ENCODE assay signal across 7 mouse cellular contexts in genomic region chr11:97628568-97629518, GRCm38 (mm10). TPM values are rescaled to one million over a fixed set of nuclear protein-coding genes. Genes with fewer than 3 reads are reported as not detected.
DNase-seq lines count a peak whose midpoint lies in the region; ATAC-seq and TF ChIP-seq lines count a peak whose summit lies in the region.

No protein-coding gene starts in this region.

- TF ChIP-seq EP300 in heart, postnatal 0 days (IDR thresholded peaks at IDR 0.05; ENCODE audit: low read depth) = no peak

- 3% methylated on average over 85 of the region's 106 CpGs for WGBS in spleen, adult 2 months
- WGBS in heart, postnatal 0 days = under 1% methylated on average over 74 of the region's 106 CpGs
- WGBS in neural tube, embryonic 13.5 days = under 1% methylated on average over 102 of the region's 106 CpGs

- DNase-seq in spleen, adult 2 months (ENCODE audit: low read depth in 1 of 2, low spot score in 2 of 2) = no peak
- no peak for DNase-seq in spleen, postnatal 14 days (ENCODE audit: low spot score in 2 of 2)
- DNase-seq in embryo, embryonic 10.5 days (ENCODE audit: low spot score) = peak; percentile 49
- DNase-seq in heart, postnatal 0 days (ENCODE audit: low spot score) = no peak
- DNase-seq in liver = peak; percentile 17

- peak; percentile 34 for ATAC-seq in heart, postnatal 0 days (ENCODE audit: insufficient read depth, low read depth)
- peak; percentile 44 for ATAC-seq in neural tube, embryonic 13.5 days (ENCODE audit: low read depth)
- ATAC-seq in erythroid progenitor cell, adult 5-6 weeks (replicated peaks; ENCODE audit: low FRiP score, poor library complexity, severe bottlenecking) = no peak

- TF ChIP-seq POLR2A in spleen, adult 2 months (IDR thresholded peaks at IDR 0.05; ENCODE audit: low read depth, low read length) = no peak

- peaks cover 22% of the 10 kb centered on the region for H3K27me3 ChIP-seq in spleen, adult 2 months (ENCODE audit: control insufficient read depth, insufficient read depth, low read length)
- H3K27me3 ChIP-seq in heart, postnatal 0 days (ENCODE audit: control insufficient read depth, insufficient read depth, low read length) = peaks cover 78% of the 10 kb centered on the region
- peaks cover 77% of the 10 kb centered on the region for H3K27me3 ChIP-seq in neural tube, embryonic 13.5 days

- H3K4me1 ChIP-seq in spleen, adult 2 months (ENCODE audit: control insufficient read depth, insufficient read depth, insufficient read length) = peaks cover 15% of the 10 kb centered on the region
- H3K4me1 ChIP-seq in heart, postnatal 0 days (ENCODE audit: control insufficient read depth, insufficient read depth) = no peaks in the 10 kb centered on the region
- peaks cover 27% of the 10 kb centered on the region for H3K4me1 ChIP-seq in neural tube, embryonic 13.5 days (replicated peaks)

- TF ChIP-seq CTCF in spleen, adult 2 months (IDR thresholded peaks at IDR 0.05; ENCODE audit: extremely low read depth, insufficient read depth, insufficient read length, insufficient replicate concordance) = no peak
- TF ChIP-seq CTCF in heart, postnatal 0 days (IDR thresholded peaks at IDR 0.05; ENCODE audit: low read depth) = no peak

- H3K4me3 ChIP-seq in spleen, adult 2 months (ENCODE audit: extremely low read depth, insufficient read depth, insufficient read length) = peak overlapping the region; percentile 55
- H3K4me3 ChIP-seq in heart, postnatal 0 days (ENCODE audit: low read depth, low read length) = peak overlapping the region; percentile 63
- peak overlapping the region; percentile 66 for H3K4me3 ChIP-seq in neural tube, embryonic 13.5 days

- peak overlapping the region; percentile 44 for H3K9ac ChIP-seq in heart, postnatal 0 days (replicated peaks; ENCODE audit: low read depth, low read length)
- peak overlapping the region; percentile 84 for H3K9ac ChIP-seq in neural tube, embryonic 13.5 days

- H3K4me2 ChIP-seq in heart, postnatal 0 days (ENCODE audit: low read depth, low read length) = peak overlapping the region; percentile 91
- H3K4me2 ChIP-seq in neural tube, embryonic 13.5 days = peak overlapping the region; percentile 79

- H3K36me3 ChIP-seq in spleen, adult 2 months (ENCODE audit: control insufficient read depth, insufficient read depth, low read length) = no peaks in the 10 kb centered on the region
- no peaks in the 10 kb centered on the region for H3K36me3 ChIP-seq in heart, postnatal 0 days (replicated peaks; ENCODE audit: control insufficient read depth, insufficient read depth, low read length)
- no peaks in the 10 kb centered on the region for H3K36me3 ChIP-seq in neural tube, embryonic 13.5 days

- no peaks in the 10 kb centered on the region for H3K9me3 ChIP-seq in heart, postnatal 0 days (replicated peaks; ENCODE audit: control insufficient read depth, low read length)
- H3K9me3 ChIP-seq in neural tube, embryonic 13.5 days = no peaks in the 10 kb centered on the region

- no peak overlapping the region for H3K27ac ChIP-seq in spleen, adult 2 months (ENCODE audit: insufficient read depth, low read length)
- H3K27ac ChIP-seq in heart, postnatal 0 days (ENCODE audit: low read depth) = no peak overlapping the region
- H3K27ac ChIP-seq in neural tube, embryonic 13.5 days (replicated peaks) = no peak overlapping the region

RNA-seq across cellular contexts. Expression of gene Epop, which starts 0.7 kb away (rescaled TPM):
- polyA plus RNA-seq in spleen, adult 2 months (2012; rRNA removed) = 3.9 and 7.8 TPM in 2 replicates
- total RNA-seq in heart, postnatal 0 days (2014; rRNA removed; ENCODE audit: low replicate concordance) = 3.6 and 6.0 TPM in 2 replicates
- 0.15 and 0.32 TPM in 2 replicates for polyA plus RNA-seq in heart, postnatal 0 days (2015; fragmentation: Nextera tagmentation; extraction: Ambion mirVana)
- polyA plus RNA-seq in neural tube, embryonic 13.5 days (2015; fragmentation: Nextera tagmentation; extraction: Ambion mirVana) = 3.6 and 4.1 TPM in 2 replicates
- 1.4 TPM in 1 of 2 replicates, not detected in the other for total RNA-seq in erythroid progenitor cell, adult 5-6 weeks (2015; ENCODE audit: low replicate concordance)
- total RNA-seq in erythroid progenitor cell, adult 5-6 weeks (2017; ENCODE audit: low replicate concordance) = not detected in 2 replicates

RNA-seq across cellular contexts. Expression of gene Mllt6, which starts 34.4 kb away (rescaled TPM):
- polyA plus RNA-seq in spleen, adult 2 months (2012; rRNA removed) = 65.8 and 93.7 TPM in 2 replicates
- 45.2 and 46.1 TPM in 2 replicates for total RNA-seq in heart, postnatal 0 days (2014; rRNA removed; ENCODE audit: low replicate concordance)
- 1.6 and 1.7 TPM in 2 replicates for polyA plus RNA-seq in heart, postnatal 0 days (2015; fragmentation: Nextera tagmentation; extraction: Ambion mirVana)
- polyA plus RNA-seq in neural tube, embryonic 13.5 days (2015; fragmentation: Nextera tagmentation; extraction: Ambion mirVana) = 3.2 and 3.4 TPM in 2 replicates
- total RNA-seq in erythroid progenitor cell, adult 5-6 weeks (2015; ENCODE audit: low replicate concordance) = 2.1 and 9.7 TPM in 2 replicates
- 1.3 and 3.9 TPM in 2 replicates for total RNA-seq in erythroid progenitor cell, adult 5-6 weeks (2017; ENCODE audit: low replicate concordance)

RNA-seq across cellular contexts. Expression of gene Srcin1, which starts 52.9 kb away (rescaled TPM):
- polyA plus RNA-seq in spleen, adult 2 months (2012; rRNA removed) = 0.13 TPM in 2 replicates
- not detected in 2 replicates for total RNA-seq in heart, postnatal 0 days (2014; rRNA removed; ENCODE audit: low replicate concordance)
- 0.04 TPM in 1 of 2 replicates, not detected in the other for polyA plus RNA-seq in heart, postnatal 0 days (2015; fragmentation: Nextera tagmentation; extraction: Ambion mirVana)
- polyA plus RNA-seq in neural tube, embryonic 13.5 days (2015; fragmentation: Nextera tagmentation; extraction: Ambion mirVana) = 5.7 and 7.0 TPM in 2 replicates
- total RNA-seq in erythroid progenitor cell, adult 5-6 weeks (2015; ENCODE audit: low replicate concordance) = not detected in 2 replicates
- total RNA-seq in erythroid progenitor cell, adult 5-6 weeks (2017; ENCODE audit: low replicate concordance) = not detected in 2 replicates

RNA-seq across cellular contexts. Expression of gene Cisd3, which starts 56.8 kb away (rescaled TPM):
- polyA plus RNA-seq in spleen, adult 2 months (2012; rRNA removed) = 17.3 and 18.5 TPM in 2 replicates
- total RNA-seq in heart, postnatal 0 days (2014; rRNA removed; ENCODE audit: low replicate concordance) = 46.1 and 50.8 TPM in 2 replicates
- polyA plus RNA-seq in heart, postnatal 0 days (2015; fragmentation: Nextera tagmentation; extraction: Ambion mirVana) = 125 and 135 TPM in 2 replicates
- 32.9 and 40.5 TPM in 2 replicates for polyA plus RNA-seq in neural tube, embryonic 13.5 days (2015; fragmentation: Nextera tagmentation; extraction: Ambion mirVana)
- 6.3 TPM in 1 of 2 replicates, not detected in the other for total RNA-seq in erythroid progenitor cell, adult 5-6 weeks (2015; ENCODE audit: low replicate concordance)
- not detected in 2 replicates for total RNA-seq in erythroid progenitor cell, adult 5-6 weeks (2017; ENCODE audit: low replicate concordance)

Comparison
In these comparisons a context has a peak if more than half of its experiments do, and no peak if none do; other contexts are left out.
1. DNase-seq: peak in embryo, embryonic 10.5 days (single experiment) and liver (single experiment); none in spleen, adult 2 months (0 of 2), spleen, postnatal 14 days (0 of 2) and heart, postnatal 0 days (single experiment).
2. RNA of gene Mllt6, which starts 34.4 kb away (polyA plus RNA-seq): 65.8 to 93.7 TPM in spleen, adult 2 months; 3.2 to 3.4 TPM in neural tube, embryonic 13.5 days and 1.6 to 1.7 TPM in heart, postnatal 0 days; every median in the first group is over 10 times any median in the second.
3. Peak in every context shown above with its lines, with median percentiles within 50 percentile points of each other: H3K4me3 ChIP-seq.